ENCODE assay signal across 15 mouse cellular contexts in genomic region chr17:31863151-31863815, GRCm38 (mm10). TPM values are rescaled to one million over a fixed set of nuclear protein-coding genes. Genes with fewer than 3 reads are reported as not detected.
DNase-seq lines count a peak whose midpoint lies in the region; ATAC-seq and TF ChIP-seq lines count a peak whose summit lies in the region.
"Had no signal": no experiment of that assay in that cellular context is flagged by ENCODE, and none has a peak within 500 bp of the region (broad histone marks: within the 10 kb centered on the region; RNA-seq: fewer than 3 reads in every experiment).

No protein-coding gene starts in this region.

- peak; percentile 38 for DNase-seq in forebrain, embryonic 11.5 days (ENCODE audit: low spot score)
- no peak for DNase-seq in forebrain, postnatal 0 days
- DNase-seq in liver, embryonic 13.5 days: no peak
- no peak for DNase-seq in liver, embryonic 11.5 days (ENCODE audit: low spot score)
- DNase-seq in thymus, postnatal 4 days: peak; percentile 2
- no peak for DNase-seq in thymus, postnatal 14 days
- DNase-seq: thymus, postnatal 25 days had no signal

- no peak overlapping the region for H3K9ac ChIP-seq in forebrain, embryonic 11.5 days (ENCODE audit: low read length)
- no peak overlapping the region for H3K9ac ChIP-seq in forebrain, postnatal 0 days
- H3K9ac ChIP-seq in liver, embryonic 13.5 days: no peak overlapping the region
- H3K9ac ChIP-seq in liver, embryonic 11.5 days (ENCODE audit: low read depth, low read length): no peak overlapping the region
- H3K9ac ChIP-seq: heart, embryonic 15.5 days; hindbrain, embryonic 14.5 days; neural tube, embryonic 12.5 days had no signal

- H3K4me1 ChIP-seq in forebrain, embryonic 11.5 days (replicated peaks; ENCODE audit: control insufficient read depth, insufficient read depth, low read length): no peaks in the 10 kb centered on the region
- H3K4me1 ChIP-seq in forebrain, postnatal 0 days (ENCODE audit: insufficient read depth): no peaks in the 10 kb centered on the region
- H3K4me1 ChIP-seq in liver, embryonic 13.5 days (replicated peaks): no peaks in the 10 kb centered on the region; the same call in 1 of the 2 replicates
- peaks cover 2% of the 10 kb centered on the region; the same call in 1 of the 2 replicates for H3K4me1 ChIP-seq in liver, embryonic 11.5 days (replicated peaks; ENCODE audit: control insufficient read depth, insufficient read depth, low read length)
- H3K4me1 ChIP-seq: neural tube, embryonic 12.5 days had no signal

- no peak overlapping the region for H3K4me3 ChIP-seq in forebrain, embryonic 11.5 days (ENCODE audit: low read depth, low read length)
- H3K4me3 ChIP-seq in forebrain, postnatal 0 days (ENCODE audit: low read depth, low read length): no peak overlapping the region
- H3K4me3 ChIP-seq in liver, embryonic 13.5 days (replicated peaks): no peak overlapping the region
- H3K4me3 ChIP-seq in liver, embryonic 11.5 days (ENCODE audit: low read depth, low read length): no peak overlapping the region
- H3K4me3 ChIP-seq: erythroblast, embryonic 14.5 days; heart, embryonic 15.5 days; neural tube, embryonic 12.5 days had no signal

- no peak overlapping the region for H3K27ac ChIP-seq in forebrain, embryonic 11.5 days (ENCODE audit: low read depth, low read length)
- H3K27ac ChIP-seq in forebrain, postnatal 0 days (ENCODE audit: low read depth, low read length): no peak overlapping the region
- H3K27ac ChIP-seq in liver, embryonic 13.5 days: no peak overlapping the region
- no peak overlapping the region for H3K27ac ChIP-seq in liver, embryonic 11.5 days (ENCODE audit: low read depth, low read length)
- H3K27ac ChIP-seq: heart, embryonic 15.5 days; hindbrain, embryonic 14.5 days; macrophage; neural tube, embryonic 12.5 days had no signal

- H3K27me3 ChIP-seq in forebrain, embryonic 11.5 days (ENCODE audit: control insufficient read depth, insufficient read depth, low read length): no peaks in the 10 kb centered on the region
- H3K27me3 ChIP-seq in forebrain, postnatal 0 days (ENCODE audit: insufficient read depth, low read length): no peaks in the 10 kb centered on the region
- H3K27me3 ChIP-seq in liver, embryonic 13.5 days: no peaks in the 10 kb centered on the region
- H3K27me3 ChIP-seq in liver, embryonic 11.5 days (replicated peaks; ENCODE audit: control insufficient read depth, insufficient read depth, low read length): no peaks in the 10 kb centered on the region
- H3K27me3 ChIP-seq: heart, embryonic 15.5 days; neural tube, embryonic 12.5 days had no signal

- TF ChIP-seq CTCF in forebrain, postnatal 0 days (IDR thresholded peaks at IDR 0.05; ENCODE audit: low read depth): no peak

- WGBS in forebrain, embryonic 11.5 days: 89% methylated on average over 10 of the region's 10 CpGs
- 84% methylated on average over 10 of the region's 10 CpGs for WGBS in forebrain, postnatal 0 days
- WGBS in liver, embryonic 13.5 days (ENCODE audit: insufficient replicate concordance): 41% methylated on average over 10 of the region's 10 CpGs
- 66% methylated on average over 10 of the region's 10 CpGs for WGBS in liver, embryonic 11.5 days

- no peak for ATAC-seq in forebrain, embryonic 11.5 days (replicated peaks; ENCODE audit: low FRiP score)
- no peak for ATAC-seq in forebrain, postnatal 0 days
- peak; percentile 18; the same call in 1 of the 2 replicates for ATAC-seq in liver, embryonic 13.5 days (ENCODE audit: low read depth)
- ATAC-seq in liver, embryonic 11.5 days (replicated peaks; ENCODE audit: low FRiP score): no peak
- ATAC-seq in megakaryocyte-erythroid progenitor cell, adult 5-6 weeks (replicated peaks; ENCODE audit: low FRiP score, low TSS enrichment, poor library complexity, severe bottlenecking): peak; percentile 51
- ATAC-seq in cerebellum, adult (ENCODE audit: insufficient number of reproducible peaks, low FRiP score, low TSS enrichment): no peak
- ATAC-seq: intestine, embryonic 16.5 days had no signal

- H3K4me2 ChIP-seq in forebrain, embryonic 11.5 days (ENCODE audit: low read depth, low read length, severe bottlenecking): no peak overlapping the region
- H3K4me2 ChIP-seq in forebrain, postnatal 0 days (ENCODE audit: low read depth): no peak overlapping the region
- no peak overlapping the region for H3K4me2 ChIP-seq in liver, embryonic 13.5 days
- no peak overlapping the region for H3K4me2 ChIP-seq in liver, embryonic 11.5 days
- H3K4me2 ChIP-seq: heart, embryonic 15.5 days; hindbrain, embryonic 14.5 days; neural tube, embryonic 12.5 days had no signal

- no peaks in the 10 kb centered on the region for H3K9me3 ChIP-seq in forebrain, embryonic 11.5 days (ENCODE audit: control insufficient read depth, low read length)
- H3K9me3 ChIP-seq in forebrain, postnatal 0 days (ENCODE audit: low read length): no peaks in the 10 kb centered on the region
- no peaks in the 10 kb centered on the region for H3K9me3 ChIP-seq in liver, embryonic 13.5 days (replicated peaks)
- no peaks in the 10 kb centered on the region for H3K9me3 ChIP-seq in liver, embryonic 11.5 days (ENCODE audit: control insufficient read depth, low read length)
- H3K9me3 ChIP-seq: heart, embryonic 15.5 days; neural tube, embryonic 12.5 days had no signal

- no peaks in the 10 kb centered on the region for H3K36me3 ChIP-seq in forebrain, embryonic 11.5 days (ENCODE audit: control insufficient read depth, insufficient read depth, low read length)
- H3K36me3 ChIP-seq in forebrain, postnatal 0 days (ENCODE audit: insufficient read depth): no peaks in the 10 kb centered on the region
- no peaks in the 10 kb centered on the region for H3K36me3 ChIP-seq in liver, embryonic 13.5 days
- H3K36me3 ChIP-seq in liver, embryonic 11.5 days (ENCODE audit: control insufficient read depth, insufficient read depth, low read length): no peaks in the 10 kb centered on the region
- H3K36me3 ChIP-seq: heart, embryonic 15.5 days; neural tube, embryonic 12.5 days had no signal

RNA-seq across cellular contexts. Expression of gene Sik1, which starts 7.7 kb away (rescaled TPM):
- polyA plus RNA-seq in forebrain, embryonic 11.5 days (2014; fragmentation: Nextera tagmentation; extraction: Ambion mirVana): 15.6 and 16.7 TPM in 2 replicates
- total RNA-seq in forebrain, postnatal 0 days (2014; rRNA removed): 34.6 and 42.2 TPM in 2 replicates
- polyA plus RNA-seq in forebrain, postnatal 0 days (2015; fragmentation: Nextera tagmentation; extraction: Ambion mirVana): 18.6 and 19.4 TPM in 2 replicates
- polyA plus RNA-seq in liver, embryonic 13.5 days (2015; fragmentation: Nextera tagmentation; extraction: Ambion mirVana): 3.6 and 3.9 TPM in 2 replicates
- polyA plus RNA-seq in liver, embryonic 11.5 days (2014; fragmentation: Nextera tagmentation; extraction: Ambion mirVana): 10.4 and 11.2 TPM in 2 replicates
- total RNA-seq in megakaryocyte-erythroid progenitor cell, adult 5-6 weeks (2014; fragmentation: Nextera tagmentation): 4.1 and 10.3 TPM in 2 replicates
- total RNA-seq in megakaryocyte-erythroid progenitor cell, adult 5-6 weeks (2017): 9.6 and 14.4 TPM in 2 replicates

Comparison
In these comparisons a context has a peak if more than half of its experiments do, and no peak if none do; other contexts are left out.
1. ATAC-seq: peak in liver, embryonic 13.5 days (single experiment) and megakaryocyte-erythroid progenitor cell, adult 5-6 weeks (single experiment); none in forebrain, embryonic 11.5 days (single experiment), forebrain, postnatal 0 days (single experiment), liver, embryonic 11.5 days (single experiment) and cerebellum, adult (single experiment).
2. DNase-seq: peak in forebrain, embryonic 11.5 days (single experiment) and thymus, postnatal 4 days (single experiment); none in forebrain, postnatal 0 days (single experiment), liver, embryonic 13.5 days (single experiment), liver, embryonic 11.5 days (single experiment) and thymus, postnatal 14 days (single experiment).